Mouse (Mus musculus) activated CD4-positive, CD25-positive, alpha-beta regulatory T cell (primary cell): Measurements from ENCODE around the gene Lrrc20. TPM values are rescaled to one million over a fixed set of nuclear protein-coding genes. Genes with fewer than 3 reads are reported as not detected.

Source experiments
- polyA plus RNA-seq, 2 experiments: library from polyadenylated mRNA; unstranded; fragments of 100-300 nt; shearing (Covaris generic); gene quantifications; one replicate each; pipeline ENCODE4 v1.2.1; 2017

Gene Lrrc20
- polyA plus RNA-seq, result 1 to 10 TPM; 4.3 to 5.2 TPM

GRCm38 (mm10) chr10:61475594-61476439, at the start of gene Lrrc20:
Lrrc20 (plus strand) TSS chr10:61475801.

GRCm38 (mm10) chr10:61452645-61453044, 23.0 kb upstream of the Lrrc20 start, which contains the start of gene Eif4ebp2:
Eif4ebp2 (minus strand) TSS chr10:61452661.

Other genes starting within 250 kb of the Lrrc20 start
- gene Adamts14, start 202.4 kb upstream of the Lrrc20 start, polyA plus RNA-seq, result under 1 TPM in 1 of 2 experiments, not detected in 1; 0.54 TPM
- 1 to 10 TPM; 5.5 to 9.2 TPM for gene Prf1, start 178.0 kb upstream of the Lrrc20 start, polyA plus RNA-seq
- under 1 TPM in 1 of 2 experiments, not detected in 1; 0.42 TPM for gene Pald1, start 92.3 kb upstream of the Lrrc20 start, polyA plus RNA-seq
- under 1 TPM in 1 of 2 experiments, not detected in 1; 0.07 TPM for gene Nodal, start 57.8 kb upstream of the Lrrc20 start, polyA plus RNA-seq
- gene Eif4ebp2, start 23.1 kb upstream of the Lrrc20 start, polyA plus RNA-seq, result 10 to 100 TPM; 23.0 to 31.9 TPM
- not detected for gene Npffr1, start 119.7 kb downstream of the Lrrc20 start, polyA plus RNA-seq
- 10 to 100 TPM; 84.2 to 91.8 TPM for gene Ppa1, start 172.8 kb downstream of the Lrrc20 start, polyA plus RNA-seq
- gene Sar1a, start 204.5 kb downstream of the Lrrc20 start, polyA plus RNA-seq, result 100 to 1,000 TPM; 146 to 148 TPM
- gene Tysnd1, start 219.7 kb downstream of the Lrrc20 start, polyA plus RNA-seq, result 10 to 100 TPM; 26.1 to 27.9 TPM
- gene Aifm2, start 239.5 kb downstream of the Lrrc20 start, polyA plus RNA-seq, result 1 to 10 TPM; 3.6 to 6.6 TPM